Mouse (Mus musculus) kidney, postnatal 0 days (tissue): ENCODE measurements at regions not wholly inside any gene's neighbourhood (a gene's known extent, or its start where the extent isn't known, plus 50 kb on each side); places are given as distances from the start of the nearest gene placed in this dataset.

Experiments used
- ATAC-seq: fragments of 200-750 bp; cut with Nextera tagmentation; replicated peaks from 2 replicates; pipeline ENCODE4 v1.8.0; 2017; ENCODE audit warnings: low read depth, moderate number of reproducible peaks, moderate TSS enrichment, moderate library complexity; ENCODE audit not compliant: low FRiP score
- DNase-seq: peaks from one replicate; pipeline ENCODE4 v3.0.0-alpha.2; 2016; ENCODE audit warnings: low spot score
- H3K27ac ChIP-seq: fragments of 300-500 bp; sonication (generic); 2 replicates; pipeline ENCODE4 v1.5.1; 2014; ENCODE audit warnings: mild to moderate bottlenecking
- H3K27me3 ChIP-seq: fragments of 300-500 bp; sonication (generic); 2 replicates; pipeline ENCODE4 v1.6.1; 2014; ENCODE audit warnings: low read length, mixed read lengths; ENCODE audit not compliant: insufficient read depth
- H3K36me3 ChIP-seq: fragments of 300-500 bp; sonication (generic); 2 replicates; pipeline ENCODE4 v1.6.1; 2014; ENCODE audit warnings: low read length, mixed read lengths; ENCODE audit not compliant: insufficient read depth
- H3K4me1 ChIP-seq: fragments of 300-500 bp; sonication (generic); replicated peaks from 2 replicates; pipeline ENCODE4 v1.6.1; 2014; ENCODE audit warnings: antibody characterized with exemption, low read length, mixed read lengths; ENCODE audit not compliant: insufficient read depth
- H3K4me2 ChIP-seq: fragments of 300-500 bp; sonication (generic); 2 replicates; pipeline ENCODE4 v1.6.1; 2014; ENCODE audit warnings: mild to moderate bottlenecking, low read length, moderate library complexity, mixed read lengths
- H3K4me3 ChIP-seq: fragments of 300-500 bp; sonication (generic); replicated peaks from 2 replicates; pipeline ENCODE4 v1.5.1; 2014; ENCODE audit warnings: low read depth, low read length
- H3K9ac ChIP-seq: fragments of 300-500 bp; sonication (generic); 2 replicates; pipeline ENCODE4 v1.6.1; 2014; ENCODE audit warnings: low read depth, low read length
- H3K9me3 ChIP-seq: fragments of 300-500 bp; sonication (generic); replicated peaks from 2 replicates; pipeline ENCODE4 v1.6.1; 2016; ENCODE audit warnings: low read length, inconsistent platforms, mixed read lengths
- CTCF ChIP-seq: IDR thresholded peaks from 2 replicates; pipeline ENCODE4 v1.5.1; 2016; ENCODE audit warnings: antibody characterized with exemption, low read depth, mild to moderate bottlenecking, moderate library complexity
- WGBS: fragments of 180-500 bp; shearing (Covaris S2); extraction: QIAGEN DNeasy Blood & Tissue Kit; methylation state at CpG from one replicate; pipeline ENCODE4 v1.1.7; 2014; 5-methylcytosine and 5-hydroxymethylcytosine counted together

DNA sequence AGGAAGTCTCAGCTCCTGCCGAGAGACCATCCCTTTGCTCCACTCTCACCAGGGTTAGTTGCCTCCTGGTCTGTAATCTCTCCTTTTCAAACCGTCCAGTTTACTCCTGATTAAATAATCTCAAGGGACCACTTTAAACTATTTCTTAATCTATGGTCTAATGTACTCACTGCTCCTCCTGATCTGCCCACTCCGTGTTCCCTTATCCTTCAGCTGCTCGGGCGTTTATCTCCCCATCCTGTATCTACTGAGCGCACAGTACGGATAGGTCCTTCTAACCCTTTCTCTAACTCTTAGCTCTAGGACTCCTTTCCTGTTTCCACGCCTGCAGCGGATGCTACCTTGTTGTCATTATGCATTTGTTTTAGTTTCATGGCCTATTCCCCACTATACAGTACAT, 67.1 kb upstream of the Picalm start:
- H3K27me3 ChIP-seq: no peaks in the 10 kb centered on the region
- H3K27ac ChIP-seq: no peak overlapping the region
- TF ChIP-seq CTCF: no peak
- H3K4me3 ChIP-seq: no peak overlapping the region
- no peaks in the 10 kb centered on the region for H3K36me3 ChIP-seq
- H3K9me3 ChIP-seq: no peaks in the 10 kb centered on the region
- no peak for ATAC-seq
- peaks cover 14% of the 10 kb centered on the region for H3K4me1 ChIP-seq
- no peak overlapping the region for H3K9ac ChIP-seq
- WGBS: 85% methylated on average over 9 of the region's 9 CpGs
- no peak overlapping the region for H3K4me2 ChIP-seq
- DNase-seq: no peak

DNA sequence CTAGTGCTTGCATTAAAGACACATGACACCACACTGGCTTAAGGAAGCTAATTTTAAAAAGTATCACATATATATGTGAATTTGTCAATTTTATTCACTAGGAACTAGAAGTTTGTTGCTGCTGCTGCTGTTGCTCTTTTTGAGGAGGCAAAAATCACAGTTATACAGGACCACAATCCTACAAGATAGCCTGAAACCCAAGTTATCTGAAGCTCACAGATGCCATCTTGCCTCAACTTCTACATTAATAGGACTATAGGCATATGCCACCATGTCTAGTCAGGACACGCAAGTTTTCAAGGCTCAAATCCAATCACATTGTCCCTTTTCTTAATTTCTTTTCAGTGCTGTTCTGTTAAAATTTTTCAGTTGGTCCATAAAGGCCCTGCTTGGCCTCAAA, 65.8 kb upstream of the Picalm start:
- no peak for ATAC-seq
- no peak for TF ChIP-seq CTCF
- Histone ChIP-seq H3K27me3 (no peaks in the 10 kb centered on the region), H3K4me1 (peaks cover 14% of the 10 kb centered on the region), H3K36me3 (no peaks in the 10 kb centered on the region), H3K27ac (no peak overlapping the region), H3K4me2 (no peak overlapping the region), H3K9ac (no peak overlapping the region), H3K9me3 (no peaks in the 10 kb centered on the region), H3K4me3 (no peak overlapping the region)
- no peak for DNase-seq
- 93% methylated on average over 1 of the region's 1 CpGs for WGBS

DNA sequence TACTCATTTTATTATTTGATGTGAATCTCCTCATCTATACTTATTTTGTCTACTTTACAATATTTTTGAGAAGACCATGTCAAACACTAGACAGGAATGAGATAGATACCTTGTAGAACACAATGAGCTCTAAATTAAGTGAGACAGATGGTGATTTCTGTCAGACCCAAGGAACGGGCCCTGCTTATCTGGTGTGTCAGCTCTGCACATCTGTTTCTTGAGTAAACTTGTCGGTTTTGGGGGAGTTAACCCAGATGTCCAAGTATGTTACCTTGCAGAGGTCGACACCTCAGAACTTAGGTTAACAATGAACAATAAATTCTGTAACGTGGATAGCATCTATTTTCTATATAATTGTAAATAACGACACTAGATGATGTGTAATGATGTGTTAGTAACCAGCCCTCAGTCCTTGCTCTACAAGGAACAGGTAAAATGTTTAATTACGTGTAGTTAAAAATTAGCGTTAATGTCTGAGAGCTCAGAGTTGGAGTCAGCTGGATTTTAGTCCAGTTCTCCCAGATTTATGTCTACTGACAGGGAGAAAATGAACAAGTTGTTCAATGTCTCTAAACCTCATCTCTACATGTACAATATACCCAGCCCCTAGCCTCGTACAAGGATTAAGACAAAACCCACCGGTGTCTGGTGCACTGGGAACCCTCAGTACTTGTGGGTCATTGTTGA, 64.6 kb upstream of the Picalm start:
- no peak for TF ChIP-seq CTCF
- ATAC-seq: no peak
- 44% methylated on average over 9 of the region's 9 CpGs for WGBS
- Histone ChIP-seq H3K4me1 (peaks cover 5% of the 10 kb centered on the region), H3K9ac (no peak overlapping the region), H3K4me3 (no peak overlapping the region), H3K9me3 (no peaks in the 10 kb centered on the region), H3K27ac (no peak overlapping the region), H3K27me3 (no peaks in the 10 kb centered on the region), H3K36me3 (no peaks in the 10 kb centered on the region), H3K4me2 (no peak overlapping the region)
- DNase-seq: no peak

DNA sequence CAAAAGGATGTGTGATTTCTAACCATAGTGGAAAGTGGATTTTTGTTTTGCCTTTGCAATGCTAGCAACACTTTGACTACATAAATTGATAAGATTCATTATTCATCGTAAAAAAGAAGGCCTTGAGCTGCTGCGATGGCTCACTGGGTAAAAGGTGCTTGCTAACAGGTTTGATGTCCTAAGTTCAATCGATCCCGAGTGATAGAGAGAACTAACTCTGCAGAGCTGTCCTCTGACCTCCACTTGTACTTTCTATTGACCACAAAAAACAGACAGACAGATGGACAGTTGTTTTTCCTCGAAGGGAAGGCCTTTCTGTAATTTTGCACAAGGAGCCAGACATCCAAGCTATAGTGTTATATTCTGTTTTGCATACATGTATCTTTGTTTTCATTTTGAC, 63.7 kb upstream of the Picalm start:
- Histone ChIP-seq H3K4me2 (no peak overlapping the region), H3K4me3 (no peak overlapping the region), H3K9me3 (no peaks in the 10 kb centered on the region), H3K9ac (no peak overlapping the region), H3K36me3 (no peaks in the 10 kb centered on the region), H3K27ac (no peak overlapping the region), H3K27me3 (no peaks in the 10 kb centered on the region), H3K4me1 (peaks cover 5% of the 10 kb centered on the region)
- no peak for ATAC-seq
- DNase-seq: no peak
- TF ChIP-seq CTCF: no peak
- 72% methylated on average over 5 of the region's 5 CpGs for WGBS

DNA sequence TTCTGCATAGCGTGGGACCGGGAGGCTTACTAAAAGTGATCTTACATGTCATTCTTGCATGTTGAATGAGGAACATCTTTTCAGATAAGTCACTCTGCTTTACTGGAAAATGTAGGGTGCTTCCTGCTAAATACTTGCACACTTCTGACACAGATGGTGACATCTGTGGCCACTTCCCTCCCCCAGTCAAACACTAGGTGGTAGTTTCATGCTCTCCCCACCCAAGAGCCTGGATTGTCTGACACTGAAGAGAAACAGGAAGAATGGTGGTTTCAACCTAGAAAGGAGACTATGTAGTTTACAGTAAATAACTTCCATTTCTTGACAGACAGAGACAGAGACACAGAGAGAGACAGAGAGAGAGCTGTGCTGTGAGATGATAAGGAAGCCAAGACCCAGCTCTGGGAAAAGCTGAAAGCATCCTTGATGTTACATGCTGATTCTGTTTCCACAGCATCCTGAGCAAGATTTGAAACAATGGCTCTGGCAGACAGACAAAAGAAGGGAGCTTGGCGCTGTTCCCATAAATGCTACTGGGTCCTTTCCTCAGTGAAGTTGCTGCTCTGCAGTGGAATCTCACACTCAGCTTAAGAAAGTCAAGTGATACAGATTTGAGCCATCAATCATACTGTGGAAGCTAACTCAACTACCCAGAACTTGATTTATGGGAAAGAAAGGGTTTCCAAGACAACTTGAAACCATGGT, 61.9 kb upstream of the Picalm start:
- Histone ChIP-seq H3K4me2 (no peak overlapping the region), H3K27ac (no peak overlapping the region), H3K36me3 (no peaks in the 10 kb centered on the region), H3K9me3 (no peaks in the 10 kb centered on the region), H3K4me1 (no peaks in the 10 kb centered on the region), H3K27me3 (no peaks in the 10 kb centered on the region), H3K9ac (no peak overlapping the region), H3K4me3 (no peak overlapping the region)
- WGBS: 90% methylated on average over 3 of the region's 3 CpGs
- ATAC-seq (no peak), DNase-seq (peak; percentile 40)
- TF ChIP-seq CTCF: no peak

DNA sequence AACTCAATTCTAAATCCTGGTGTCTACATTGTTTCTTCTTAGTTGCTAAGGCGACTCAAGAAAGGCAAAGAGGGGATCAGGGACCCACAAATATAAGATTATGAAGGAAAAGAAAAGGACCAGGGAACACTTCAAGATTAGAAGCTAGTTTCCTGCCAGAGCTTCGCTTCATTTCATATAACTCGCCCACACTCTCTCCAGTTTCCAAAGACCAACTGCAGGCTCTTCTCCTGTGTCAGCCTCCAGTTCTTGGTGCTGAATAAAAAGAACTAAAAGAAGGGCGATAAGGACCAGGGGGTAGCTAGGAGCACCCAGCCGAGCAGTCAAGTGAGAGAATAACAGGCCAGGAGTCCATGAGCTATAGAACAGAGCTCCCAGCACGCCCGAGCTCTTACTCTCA, 59.7 kb upstream of the Picalm start:
- 81% methylated on average over 7 of the region's 7 CpGs for WGBS
- no peaks in the 10 kb centered on the region for H3K27me3 ChIP-seq

More for the DNA sequence above, 59.7 kb upstream of the Picalm start:
- no peaks in the 10 kb centered on the region for H3K4me1 ChIP-seq
- no peak overlapping the region for H3K27ac ChIP-seq
- TF ChIP-seq CTCF: no peak
- H3K36me3 ChIP-seq: no peaks in the 10 kb centered on the region
- DNase-seq: no peak
- ATAC-seq: no peak
- H3K4me3 ChIP-seq: no peak overlapping the region
- no peaks in the 10 kb centered on the region for H3K9me3 ChIP-seq
- H3K9ac ChIP-seq: no peak overlapping the region
- no peak overlapping the region for H3K4me2 ChIP-seq
